Mouse (Mus musculus): ENCODE measurements around the gene Prss57.

Prss57 gene

DNA sequence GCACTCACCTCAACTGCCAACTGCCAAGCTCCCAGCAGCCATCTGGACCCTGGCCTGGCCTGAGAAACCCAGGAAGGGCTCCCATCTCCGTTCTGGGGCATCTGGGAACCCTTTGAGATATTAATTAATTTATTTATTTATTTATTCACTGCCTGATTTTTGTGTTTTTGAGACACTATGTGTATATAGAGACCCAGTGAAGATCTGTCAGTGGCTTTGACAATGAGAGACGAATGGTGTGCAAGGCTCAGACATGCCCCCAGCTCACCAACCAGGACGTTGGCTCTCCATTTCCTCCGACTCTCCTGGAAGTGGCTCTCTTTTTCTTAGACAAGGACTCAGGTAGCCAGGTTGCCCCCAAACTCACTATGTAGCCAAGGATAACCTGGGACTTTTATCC is at the start of gene Prss57:
Prss57 (minus strand) TSS at position 101 of the 400 bp plus-strand sequence.
- no peak for DNase-seq

DNA sequence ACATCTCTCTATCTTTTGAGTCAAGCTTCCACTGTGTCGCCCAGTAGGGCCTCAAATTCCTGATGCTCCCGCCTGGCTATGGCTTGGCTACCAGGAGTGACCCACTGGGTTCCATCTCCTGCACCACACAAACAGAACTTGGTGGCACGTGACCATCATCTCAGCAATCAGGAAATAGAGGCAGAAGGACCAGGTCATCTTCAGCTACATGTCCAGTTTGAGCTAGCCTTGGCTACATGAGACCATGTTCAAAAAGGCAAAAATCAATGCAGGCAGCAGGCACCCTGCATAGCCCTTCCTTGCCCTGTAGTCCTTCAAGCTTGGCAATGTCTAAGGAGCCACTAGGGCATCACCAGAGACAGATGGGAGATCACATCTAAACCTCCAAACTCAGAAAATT is 49.3 kb upstream of the Prss57 start:
- no peak for DNase-seq

DNA sequence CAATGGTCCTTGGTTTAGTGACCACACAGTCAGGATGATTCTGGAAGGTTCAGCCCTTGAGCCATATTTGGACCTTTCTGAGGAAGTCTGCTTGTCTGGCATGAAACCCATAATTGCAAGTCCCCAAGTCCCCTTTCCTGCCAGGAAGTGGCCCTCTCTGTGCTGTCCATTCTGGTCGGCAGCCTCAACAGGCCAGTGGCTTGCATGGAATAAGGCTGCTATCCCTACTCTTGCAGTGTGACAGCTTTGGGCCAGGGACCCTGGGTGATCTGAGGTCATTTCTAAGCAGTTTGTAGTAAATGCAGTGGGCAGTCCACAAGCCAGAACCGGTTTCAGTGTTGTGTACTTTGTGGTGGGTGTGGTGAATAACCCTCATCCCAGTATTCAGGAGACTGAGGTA is 47.4 kb upstream of the Prss57 start:
- peak in 1 of 2 experiments; percentile 32 for DNase-seq

DNA sequence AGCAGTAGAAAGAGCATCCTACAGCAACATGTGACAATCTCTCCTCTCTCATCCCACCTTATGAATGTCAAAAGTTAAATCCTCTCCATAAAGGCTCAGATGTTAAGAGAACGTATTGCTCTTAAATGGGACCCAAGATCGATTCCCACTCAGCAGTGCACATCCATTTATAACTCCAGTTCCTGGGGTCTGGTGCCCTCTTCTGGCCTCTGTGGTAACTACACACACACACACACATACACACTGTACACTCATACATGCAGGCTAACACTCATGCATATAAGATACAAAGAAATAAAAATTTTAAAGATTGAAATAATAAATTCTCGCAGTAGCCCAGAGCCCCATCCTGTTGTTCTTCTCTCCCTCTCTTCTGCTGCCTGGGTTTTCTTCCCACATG is 46.2 kb upstream of the Prss57 start:
- no peak for DNase-seq

DNA sequence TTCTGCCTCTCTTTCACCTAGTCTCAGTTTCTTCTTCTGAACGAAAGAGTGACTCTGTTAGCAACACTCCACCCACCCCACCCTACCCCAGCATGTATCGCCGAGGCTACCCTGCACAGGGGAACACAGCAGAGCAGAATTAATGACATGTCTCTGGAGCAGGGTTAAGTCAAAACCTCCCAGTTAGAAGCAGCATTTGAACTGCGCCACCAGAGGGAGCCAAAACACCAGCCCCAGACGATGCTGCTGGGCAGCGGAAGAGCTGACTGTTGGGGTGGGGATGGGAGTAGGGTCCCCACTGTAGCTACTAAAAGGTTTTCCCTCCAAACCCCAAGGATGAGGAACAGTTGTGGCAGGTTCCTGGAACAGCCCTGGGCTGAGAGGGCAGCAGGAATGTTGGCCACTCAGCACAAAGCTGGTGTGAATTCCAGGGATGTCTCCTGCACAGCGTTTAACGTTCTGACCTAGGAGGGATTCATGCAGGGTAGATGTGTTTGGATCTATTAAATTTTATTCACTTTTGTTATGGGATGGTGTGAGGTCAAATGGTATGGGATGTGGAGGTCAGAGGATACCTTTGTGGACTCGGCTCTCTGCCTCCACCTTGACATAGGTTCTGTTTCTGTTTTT is 44.1 kb upstream of the Prss57 start:
- peak; percentile 90 for DNase-seq

DNA sequence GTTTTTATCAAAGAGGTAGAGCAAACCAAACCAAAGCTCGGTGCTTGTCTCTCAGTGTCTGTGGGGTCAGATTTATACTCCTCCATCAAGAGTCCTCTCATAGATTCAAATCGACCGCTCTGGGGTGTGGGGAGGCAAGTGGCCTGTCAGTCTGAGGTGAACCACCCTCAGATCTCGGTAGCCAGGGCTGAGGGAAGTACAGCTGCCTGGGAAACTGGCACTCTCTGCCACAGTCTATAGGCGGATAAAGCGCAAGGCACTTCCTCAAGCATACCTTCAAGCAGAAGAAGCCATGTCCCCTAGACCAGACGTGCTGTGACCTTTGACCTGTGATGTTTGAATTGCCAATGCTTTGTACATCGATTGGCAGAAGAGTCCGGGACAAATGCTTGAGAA is 42.0 kb upstream of the Prss57 start:
- no peak for DNase-seq

DNA sequence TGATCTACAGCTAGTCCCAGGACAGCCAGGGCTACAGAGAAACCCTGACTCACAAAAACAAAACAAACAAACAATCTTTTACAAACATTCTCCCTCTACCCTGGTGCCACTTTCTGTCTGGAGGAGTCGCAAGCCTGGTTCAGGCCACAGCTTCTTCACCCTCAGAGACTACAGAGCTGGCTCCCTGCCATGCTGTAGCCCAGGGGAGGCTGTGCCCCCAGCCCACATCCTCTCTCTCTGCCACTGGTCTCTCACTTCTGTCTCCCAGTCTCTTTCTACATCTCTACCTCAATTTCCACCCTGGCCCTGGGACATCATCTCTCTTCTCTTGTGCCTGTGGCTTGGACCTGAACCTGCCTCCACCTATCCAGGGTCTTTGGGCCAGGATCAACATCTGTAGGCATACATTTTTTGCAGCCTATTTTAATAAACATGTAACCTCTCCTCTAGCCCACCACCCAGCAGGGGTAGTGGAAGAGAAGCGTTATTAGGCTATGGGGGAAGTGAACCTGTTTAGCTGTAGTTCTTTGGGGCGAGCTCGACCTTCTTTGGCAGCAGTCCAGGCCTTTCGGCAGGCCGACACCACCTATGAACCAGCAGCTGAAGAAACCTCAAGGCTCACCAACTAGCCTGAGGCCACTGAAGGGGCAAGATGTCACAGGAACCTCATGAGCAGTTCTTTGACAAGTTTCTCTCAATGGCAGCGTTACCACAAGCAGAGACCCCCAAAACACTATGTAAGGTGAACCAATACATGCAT is 41.4 kb upstream of the Prss57 start:
- peak in 1 of 2 experiments; percentile 12 for DNase-seq

DNA sequence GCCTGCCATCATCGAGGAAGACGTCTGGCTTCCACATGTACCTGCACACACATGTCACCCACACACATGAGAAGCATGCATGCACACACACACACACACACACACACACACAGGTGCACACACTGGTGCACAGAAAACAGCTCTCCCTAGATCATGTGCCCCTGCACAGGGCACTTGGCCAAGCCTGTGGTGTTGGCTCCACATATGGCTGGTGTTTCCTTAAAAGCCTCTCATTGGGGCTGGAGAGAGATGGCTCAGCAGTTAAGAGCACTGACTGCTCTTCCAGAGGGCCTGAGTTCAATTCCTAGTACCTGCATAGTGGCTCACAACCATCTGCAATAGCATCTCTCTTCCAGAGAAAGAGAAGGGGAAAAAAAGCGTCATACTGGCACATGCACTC is 40.8 kb upstream of the Prss57 start:
- no peak for DNase-seq

DNA sequence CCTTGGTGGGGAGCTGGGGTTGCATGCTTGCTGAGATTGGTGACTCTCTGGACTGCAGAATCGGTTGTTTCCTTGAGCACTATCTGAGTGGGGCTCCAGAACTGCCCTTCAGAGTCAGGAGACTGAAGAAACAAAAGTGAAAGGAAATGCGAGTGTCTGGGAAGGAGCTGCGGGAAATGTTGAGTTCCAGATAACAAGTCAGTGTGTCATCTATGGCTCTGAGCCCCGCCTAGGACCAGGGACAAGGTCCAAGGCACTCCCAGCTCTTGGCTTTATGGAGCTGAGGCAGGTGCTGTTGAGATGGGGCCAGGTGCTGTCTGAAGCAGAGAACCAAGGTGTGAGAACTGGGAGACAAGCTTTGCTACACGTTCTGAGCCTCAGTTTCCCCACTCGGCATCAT is 33.7 kb upstream of the Prss57 start:
- DNase-seq, result no peak

DNA sequence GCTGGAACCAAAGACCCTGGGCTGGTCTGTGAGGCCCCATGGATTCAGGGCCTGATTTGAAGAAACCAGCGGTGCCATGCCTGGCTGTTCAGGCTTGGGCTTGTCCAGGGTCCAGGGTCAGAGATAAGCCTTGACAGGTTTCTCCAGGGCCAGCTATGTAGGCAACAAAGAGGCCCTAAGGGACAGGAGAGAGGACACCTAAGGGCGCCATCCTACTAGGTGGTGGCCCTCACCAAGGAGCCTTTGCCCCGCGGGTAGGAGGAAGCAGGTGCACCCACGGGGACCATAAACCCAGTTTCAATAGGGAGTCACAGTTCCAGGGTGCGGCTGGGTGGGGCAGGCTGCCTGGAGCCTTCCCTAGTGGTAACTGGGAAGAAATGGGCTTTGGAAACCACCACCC is 32.2 kb upstream of the Prss57 start:
- DNase-seq, result no peak

DNA sequence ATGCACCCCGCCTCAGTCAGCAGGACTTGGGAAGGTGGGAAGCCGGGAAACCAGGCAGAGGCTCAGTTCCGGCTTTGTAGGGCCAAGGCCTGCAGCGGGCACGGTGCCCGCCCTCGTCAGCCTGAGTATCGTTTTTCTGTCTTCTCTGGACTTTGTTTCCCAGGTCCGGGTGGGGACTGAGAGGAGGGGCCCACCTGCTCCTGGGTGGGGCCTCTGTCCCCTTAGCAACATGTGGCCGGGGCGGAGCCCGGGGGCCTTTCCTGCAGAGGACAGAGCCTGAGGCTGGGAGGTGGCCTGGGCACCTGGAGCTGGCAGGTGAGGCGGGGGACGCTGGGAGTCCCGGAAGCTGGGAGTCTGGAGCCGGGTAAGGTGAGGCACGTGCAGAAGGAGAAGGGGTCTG is 31.6 kb upstream of the Prss57 start:
- DNase-seq, result peak; percentile 73 to 84

DNA sequence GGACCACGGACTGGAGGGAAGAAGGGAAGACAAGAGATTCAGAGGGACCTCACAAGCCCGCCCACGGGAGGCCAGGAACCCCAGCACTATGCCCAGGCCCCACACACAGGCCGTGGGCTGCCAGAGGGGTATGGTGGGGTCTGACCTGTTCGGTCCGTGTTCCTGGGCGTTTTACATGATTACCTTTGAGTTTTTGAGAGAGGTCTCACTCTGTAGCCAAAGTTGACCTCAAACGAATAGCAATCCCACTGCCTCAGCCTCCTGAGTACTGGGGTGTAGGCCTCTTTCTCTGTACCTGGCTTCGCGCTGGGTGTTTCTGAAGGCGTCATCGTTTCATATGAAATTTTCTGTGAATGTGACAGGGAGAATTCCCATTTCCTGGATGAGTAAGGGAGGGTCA is 31.0 kb upstream of the Prss57 start:
- DNase-seq, result no peak

DNA sequence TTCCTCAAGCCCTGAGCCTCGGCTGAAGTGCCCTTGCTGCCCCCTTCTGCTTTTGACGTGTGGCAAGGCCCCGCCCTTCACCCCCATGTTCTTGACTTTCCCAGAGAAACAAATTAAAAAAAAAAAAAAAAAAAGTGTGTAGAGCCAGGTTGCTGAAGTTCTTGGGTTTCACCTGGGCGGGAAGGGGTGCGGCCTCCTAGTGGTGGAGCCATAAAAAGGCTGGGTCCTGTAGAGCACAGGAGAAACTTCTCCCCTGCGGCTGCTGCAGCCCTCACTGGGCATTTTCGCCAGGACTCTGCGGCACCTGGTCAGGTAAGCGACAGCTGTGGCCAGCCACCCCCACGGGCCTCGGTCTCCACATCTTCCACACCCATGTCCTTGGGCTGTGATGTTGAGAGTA is 30.0 kb upstream of the Prss57 start, which contains the start of gene Misp:
Misp (plus strand) TSS at position 208 of the 400 bp plus-strand sequence.
- peak; percentile 66 to 80 for DNase-seq

DNA sequence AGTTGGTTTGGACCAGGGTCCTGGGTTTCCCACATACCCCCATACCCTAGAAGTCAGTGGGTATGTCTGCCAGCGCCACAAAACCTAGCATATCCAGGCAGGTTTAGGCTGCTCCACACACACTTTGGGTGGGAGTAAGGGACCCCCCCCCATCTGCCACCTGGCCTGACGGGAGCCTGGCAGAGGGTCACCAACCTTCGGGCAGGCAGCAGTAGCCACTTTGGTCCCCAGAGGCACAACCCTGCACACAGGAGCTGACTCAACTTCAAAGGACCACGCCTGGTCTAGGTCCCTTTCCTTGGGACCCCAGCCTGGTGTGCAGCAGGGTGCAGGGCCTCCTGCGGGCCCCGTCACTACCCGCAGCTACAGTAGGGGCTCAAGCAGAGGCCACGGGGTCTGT is 29.5 kb upstream of the Prss57 start:
- DNase-seq, result no peak

DNA sequence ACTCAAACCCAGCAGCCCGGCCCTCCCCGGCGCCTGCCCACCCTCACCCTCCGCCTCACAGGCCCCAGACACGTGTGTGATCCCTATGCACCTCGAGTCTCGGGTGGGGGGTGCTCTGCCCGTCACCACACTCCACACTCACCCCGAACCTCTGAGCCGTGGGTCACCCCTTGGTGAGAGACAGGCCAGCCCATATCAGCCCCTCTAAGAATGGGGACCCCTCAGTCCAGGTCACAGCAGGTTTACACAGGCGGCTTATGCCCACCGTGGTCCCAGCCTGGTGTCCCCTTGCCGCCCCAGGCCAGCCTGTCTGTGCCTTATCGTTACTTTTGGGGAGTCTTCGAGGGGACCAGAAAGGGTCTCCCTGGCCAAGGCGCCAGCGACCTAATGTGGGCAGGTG is 28.8 kb upstream of the Prss57 start:
- no peak for DNase-seq

DNA sequence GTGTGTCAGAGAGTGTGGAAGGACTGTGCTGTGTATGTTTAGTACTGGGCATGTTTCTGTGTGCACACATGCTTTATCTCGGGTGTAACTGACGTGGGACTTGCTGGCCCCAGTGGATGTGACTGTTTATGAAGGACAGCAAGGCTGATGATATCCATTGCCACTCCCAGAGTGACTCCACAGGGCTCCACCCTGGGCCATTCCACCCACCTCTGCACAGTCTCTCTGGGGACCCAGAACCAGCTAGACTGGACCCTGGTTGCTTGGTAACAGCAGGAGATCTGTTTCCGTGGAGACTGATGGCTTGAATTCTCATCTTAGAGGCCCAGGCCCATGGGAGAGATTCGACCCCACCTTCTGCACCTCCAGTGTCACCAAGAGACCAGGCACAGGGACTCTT is 27.5 kb upstream of the Prss57 start:
- no peak for DNase-seq

DNA sequence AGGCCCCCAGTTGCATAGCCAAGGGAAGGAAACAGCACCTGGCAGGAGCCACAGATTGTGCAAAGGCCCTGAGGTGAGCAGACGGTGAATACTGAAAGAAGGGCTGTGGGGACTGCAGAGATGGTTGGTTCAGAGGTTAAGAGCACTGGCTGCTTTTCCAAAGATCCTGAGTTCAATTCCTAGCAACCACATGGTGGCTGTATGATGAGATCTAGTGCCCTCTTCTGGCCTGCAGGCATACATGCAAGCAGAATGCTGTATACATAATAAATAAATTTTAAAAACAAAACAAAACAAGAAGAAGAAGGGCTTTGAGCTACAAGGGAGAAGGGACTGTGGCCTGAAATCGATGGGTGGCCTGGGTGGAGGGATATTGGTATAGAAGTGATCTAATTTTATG is 26.4 kb upstream of the Prss57 start:
- DNase-seq, result no peak

DNA sequence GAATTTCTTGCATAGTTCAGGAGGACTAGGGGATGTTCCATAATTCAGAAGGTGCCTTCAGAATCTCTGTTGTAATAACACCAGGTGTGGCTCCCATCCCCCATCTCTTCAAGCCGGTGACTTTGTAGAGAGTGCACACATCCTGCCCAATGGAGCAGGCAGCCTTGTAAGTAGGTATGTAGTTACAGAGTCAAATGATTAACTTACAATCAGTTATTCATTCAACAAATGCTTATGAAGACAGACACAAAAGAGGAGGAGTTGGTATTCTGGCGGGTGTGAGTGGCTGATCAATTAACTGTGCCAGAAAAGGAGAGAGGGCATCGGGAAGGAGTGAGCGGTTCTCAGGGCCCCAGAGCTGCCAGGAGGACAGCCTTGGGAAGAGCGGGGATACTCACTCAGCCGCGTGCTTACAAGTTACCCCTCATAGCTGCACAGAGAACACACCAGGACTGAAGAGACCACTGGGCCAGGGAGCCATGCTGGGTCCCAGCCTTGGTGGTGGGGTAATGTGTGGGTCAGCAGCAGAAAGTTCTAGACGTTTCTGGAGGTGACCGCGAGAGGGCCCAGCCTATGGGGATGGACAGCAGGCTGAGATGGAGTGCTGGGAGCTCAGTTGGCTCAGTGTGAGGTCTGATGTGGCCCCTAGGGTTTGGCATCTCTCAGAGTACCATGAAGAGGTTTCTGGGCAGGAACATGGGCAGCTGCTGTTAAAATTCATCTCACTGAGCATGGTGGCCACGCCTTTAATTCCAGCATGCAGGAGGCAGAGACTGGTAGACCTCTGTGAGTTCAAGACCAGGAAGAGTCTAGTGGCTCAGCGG is 25.1 kb upstream of the Prss57 start:
- peak; percentile 65 to 81 for DNase-seq

DNA sequence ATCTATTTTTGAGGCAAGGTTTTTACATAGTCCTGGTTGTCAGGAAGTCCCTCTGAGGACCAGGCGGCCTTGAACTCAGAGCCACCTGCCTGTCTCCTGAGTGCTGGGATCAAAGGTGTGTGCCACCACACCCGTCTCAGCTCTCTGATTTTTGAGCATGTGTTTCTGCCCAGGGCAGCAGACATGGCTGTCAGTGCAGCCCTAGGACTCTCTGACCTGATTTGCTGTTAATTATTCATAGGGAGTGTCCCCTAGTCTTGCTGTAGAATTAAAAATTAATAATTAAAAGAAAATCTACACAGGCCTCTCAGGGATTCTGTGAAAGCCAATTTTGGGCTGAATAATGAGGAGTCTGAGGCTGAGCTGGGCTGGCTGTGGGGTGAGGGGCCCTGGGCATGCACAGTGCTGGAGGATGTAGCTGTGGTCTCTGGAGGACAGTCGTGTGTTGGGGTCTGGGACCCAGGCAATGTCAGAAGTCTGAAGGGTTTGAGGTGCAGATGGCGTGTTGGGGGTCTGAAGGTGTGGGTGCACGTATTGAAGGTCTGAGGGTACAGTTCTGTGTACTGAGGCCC is 23.6 kb upstream of the Prss57 start:
- DNase-seq, result peak; percentile 49 to 65

DNA sequence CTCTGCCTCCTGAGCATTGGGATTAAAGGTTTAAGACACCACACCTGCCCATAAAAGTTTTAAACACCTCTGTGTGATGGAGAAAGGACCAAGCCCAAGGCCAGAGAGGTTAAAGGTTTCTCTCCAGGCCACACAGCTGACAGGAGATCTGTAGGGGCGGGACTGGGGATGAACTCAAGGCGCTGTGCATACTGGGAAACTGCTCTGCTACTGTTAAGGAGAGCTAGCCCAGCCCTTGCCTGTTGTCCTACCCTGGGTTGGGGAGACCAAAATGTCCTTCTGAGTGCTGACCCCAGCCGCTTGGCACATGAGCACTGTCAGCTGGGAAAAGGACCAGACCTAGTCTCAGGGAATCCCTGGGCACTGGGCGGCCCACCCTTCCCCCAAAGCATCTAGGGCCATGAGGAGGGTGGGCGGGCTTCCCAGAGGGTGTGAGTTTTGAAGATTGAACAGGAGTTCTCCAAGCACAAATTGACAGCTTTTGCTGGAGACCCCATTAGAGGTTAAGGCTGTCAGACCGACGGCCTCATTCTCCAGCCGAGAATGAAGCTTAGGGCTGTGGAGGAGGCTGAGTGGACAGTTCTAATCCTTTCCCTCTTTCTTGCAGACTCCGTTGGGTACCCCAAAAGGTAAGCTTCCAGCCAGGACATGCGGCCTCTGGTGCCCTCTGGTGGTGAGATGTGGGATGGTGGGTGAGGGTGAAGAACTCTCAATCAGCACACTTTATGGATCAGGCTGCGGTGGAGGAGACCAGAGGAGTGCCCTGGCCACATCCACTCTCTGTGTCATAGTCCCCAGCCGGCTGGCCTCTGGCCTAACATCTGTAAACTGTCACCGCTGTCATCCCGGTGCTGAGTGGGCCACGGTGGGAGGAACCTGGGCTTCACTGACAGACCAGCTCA is 21.2 kb upstream of the Prss57 start:
- DNase-seq, result peak; percentile 93 to 95

DNA sequence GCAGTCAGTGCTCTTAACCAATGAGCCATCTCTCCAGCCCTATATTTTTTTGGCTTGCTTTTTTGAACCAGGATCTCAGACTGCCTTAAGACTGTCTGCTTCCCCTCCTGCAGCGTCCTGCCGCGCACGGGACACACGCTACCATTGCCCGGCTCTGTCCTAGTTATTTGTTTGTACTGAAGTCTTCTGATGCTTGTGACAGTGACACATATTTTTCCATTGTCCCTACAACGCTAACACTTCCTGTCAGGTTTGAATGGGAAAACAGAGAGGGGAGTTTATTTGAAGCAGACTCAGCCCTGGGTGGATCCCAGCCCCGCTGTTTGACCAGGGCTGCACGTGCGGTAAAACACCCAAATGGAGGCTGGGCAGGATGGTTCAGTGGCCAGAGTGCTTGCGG is 18.0 kb upstream of the Prss57 start:
- no peak for DNase-seq

DNA sequence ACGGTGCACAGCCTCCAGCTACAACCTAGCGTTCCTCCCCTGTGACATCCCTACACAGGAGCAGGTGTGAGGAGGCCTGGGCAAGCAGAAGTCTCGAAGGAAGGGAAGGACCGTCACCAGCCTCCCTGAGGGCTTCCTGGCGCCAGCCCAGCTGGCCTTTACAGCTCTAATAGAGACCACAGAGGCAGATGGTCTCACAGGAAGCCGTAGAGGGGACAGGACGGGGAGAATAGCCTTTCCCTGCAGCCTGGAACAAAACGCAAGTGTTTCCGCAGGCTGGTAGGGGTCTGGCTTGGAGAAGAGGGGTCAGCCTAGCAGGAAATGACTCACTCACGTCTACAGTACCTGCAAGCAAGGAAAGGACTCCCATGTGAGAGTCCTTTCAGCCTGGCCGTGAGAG is 17.1 kb upstream of the Prss57 start:
- peak; percentile 61 to 69 for DNase-seq

All from kidney, postnatal 4 days (tissue).